Mouse (Mus musculus): ENCODE measurements around the gene Fam76b. TPM values are rescaled to one million over a fixed set of nuclear protein-coding genes. Genes with fewer than 3 reads are reported as not detected.

Gene Fam76b
- polyA plus RNA-seq, 2 experiments, result 8.5 to 11.7 TPM

GRCm38 (mm10) chr9:13835256-13835655 lies 7.7 kb downstream of the Fam76b start:
- no peak for DNase-seq (ENCODE audit: low read depth in 3 of 3, low spot score in 3 of 3)
- WGBS (ENCODE audit: insufficient replicate concordance), result 71% methylated on average over 3 of the region's 3 CpGs
- no peak overlapping the region for H3K27ac ChIP-seq
- H3K4me2 ChIP-seq (ENCODE audit: low read depth), result no peak overlapping the region
- H3K36me3 ChIP-seq (replicated peaks; ENCODE audit: control insufficient read depth, insufficient read depth, low read depth), result peaks cover 80% of the 10 kb centered on the region
- H3K4me3 ChIP-seq (ENCODE audit: insufficient read depth in 1 of 2, low read depth in 2 of 2, low read length in 2 of 2), result no peak overlapping the region
- H3K27me3 ChIP-seq (ENCODE audit: control insufficient read depth, insufficient read depth, low read length), result no peaks in the 10 kb centered on the region
- H3K9me3 ChIP-seq (ENCODE audit: control insufficient read depth, low read length), result no peaks in the 10 kb centered on the region
- TF ChIP-seq EP300 (IDR thresholded peaks at IDR 0.05; ENCODE audit: low read depth), result no peak
- TF ChIP-seq CTCF (IDR thresholded peaks at IDR 0.05; ENCODE audit: low read depth), result no peak
- no peak overlapping the region for H3K9ac ChIP-seq (replicated peaks)
- H3K4me1 ChIP-seq (replicated peaks; ENCODE audit: control insufficient read depth in 2 of 2, insufficient read depth in 2 of 2, low read length in 1 of 2), result no peaks in the 10 kb centered on the region
- ATAC-seq (ENCODE audit: insufficient read depth), result no peak

DNA sequence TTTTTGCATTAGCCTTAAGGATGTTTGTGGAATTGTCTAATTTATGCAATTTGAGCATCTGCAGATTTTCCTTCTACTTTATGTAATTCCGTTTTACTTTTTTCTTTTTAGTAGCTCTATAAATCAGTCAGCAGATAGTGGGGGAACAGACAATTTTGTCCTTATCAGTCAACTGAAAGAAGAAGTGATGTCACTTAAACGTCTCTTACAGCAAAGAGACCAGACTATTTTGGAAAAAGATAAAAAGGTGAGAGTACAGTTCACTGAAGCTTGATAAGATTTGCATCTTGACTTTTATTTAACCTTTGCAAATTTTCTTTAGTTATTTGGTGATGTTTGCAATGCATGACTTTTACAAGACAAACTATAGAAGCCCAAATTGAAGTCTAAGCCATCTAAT lies 9.2 kb downstream of the Fam76b start:
- no peak overlapping the region for H3K27ac ChIP-seq
- no peak overlapping the region for H3K4me2 ChIP-seq (ENCODE audit: low read depth)
- ATAC-seq (ENCODE audit: insufficient read depth), result no peak
- no peak overlapping the region for H3K4me3 ChIP-seq (ENCODE audit: insufficient read depth in 1 of 2, low read depth in 2 of 2, low read length in 2 of 2)
- TF ChIP-seq CTCF (IDR thresholded peaks at IDR 0.05; ENCODE audit: low read depth), result no peak
- no peak for TF ChIP-seq EP300 (IDR thresholded peaks at IDR 0.05; ENCODE audit: low read depth)
- no peaks in the 10 kb centered on the region for H3K9me3 ChIP-seq (ENCODE audit: control insufficient read depth, low read length)
- H3K36me3 ChIP-seq (replicated peaks; ENCODE audit: control insufficient read depth, insufficient read depth, low read depth), result peaks cover 79% of the 10 kb centered on the region
- DNase-seq (ENCODE audit: low read depth in 3 of 3, low spot score in 3 of 3), result no peak
- no peaks in the 10 kb centered on the region for H3K27me3 ChIP-seq (ENCODE audit: control insufficient read depth, insufficient read depth, low read length)
- H3K9ac ChIP-seq (replicated peaks), result no peak overlapping the region
- no peaks in the 10 kb centered on the region for H3K4me1 ChIP-seq (replicated peaks; ENCODE audit: control insufficient read depth in 2 of 2, insufficient read depth in 2 of 2, low read length in 1 of 2)
- 33% methylated on average over 2 of the region's 2 CpGs for WGBS (ENCODE audit: insufficient replicate concordance)

DNA sequence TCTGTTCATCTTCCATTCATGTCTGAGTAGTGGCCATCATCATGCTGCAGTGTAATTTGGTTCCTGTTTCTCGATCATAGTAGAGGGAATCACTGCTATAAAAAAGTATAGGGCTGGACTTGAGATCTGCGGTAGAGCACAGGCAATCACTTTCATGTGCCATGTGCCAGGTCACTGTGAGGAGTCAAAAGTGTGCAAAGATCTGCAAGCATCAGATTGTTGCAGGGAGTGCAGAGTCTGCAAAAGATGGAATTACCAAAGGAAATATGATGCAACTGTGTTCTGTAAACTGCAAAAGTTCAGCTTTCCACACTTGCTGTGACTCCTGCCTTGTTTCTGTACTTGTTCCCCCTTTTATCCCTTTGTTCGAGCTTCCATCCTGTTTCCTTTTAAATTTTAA lies 20.1 kb downstream of the Fam76b start:
- no peaks in the 10 kb centered on the region for H3K9me3 ChIP-seq (ENCODE audit: control insufficient read depth, low read length)
- no peak overlapping the region for H3K4me3 ChIP-seq (ENCODE audit: insufficient read depth in 1 of 2, low read depth in 2 of 2, low read length in 2 of 2)
- no peaks in the 10 kb centered on the region for H3K4me1 ChIP-seq (replicated peaks; ENCODE audit: control insufficient read depth in 2 of 2, insufficient read depth in 2 of 2, low read length in 1 of 2)
- no peak overlapping the region for H3K9ac ChIP-seq (replicated peaks)
- H3K4me2 ChIP-seq (ENCODE audit: low read depth), result no peak overlapping the region
- H3K27me3 ChIP-seq (ENCODE audit: control insufficient read depth, insufficient read depth, low read length), result no peaks in the 10 kb centered on the region
- DNase-seq (ENCODE audit: low read depth in 3 of 3, low spot score in 3 of 3) (no peak), ATAC-seq (ENCODE audit: insufficient read depth) (no peak)
- H3K36me3 ChIP-seq (replicated peaks; ENCODE audit: control insufficient read depth, insufficient read depth, low read depth), result peaks cover 10% of the 10 kb centered on the region
- WGBS (ENCODE audit: insufficient replicate concordance), result 64% methylated on average over 3 of the region's 3 CpGs
- H3K27ac ChIP-seq, result no peak overlapping the region
- TF ChIP-seq EP300 (IDR thresholded peaks at IDR 0.05; ENCODE audit: low read depth) (no peak), CTCF (IDR thresholded peaks at IDR 0.05; ENCODE audit: low read depth) (no peak)

DNA sequence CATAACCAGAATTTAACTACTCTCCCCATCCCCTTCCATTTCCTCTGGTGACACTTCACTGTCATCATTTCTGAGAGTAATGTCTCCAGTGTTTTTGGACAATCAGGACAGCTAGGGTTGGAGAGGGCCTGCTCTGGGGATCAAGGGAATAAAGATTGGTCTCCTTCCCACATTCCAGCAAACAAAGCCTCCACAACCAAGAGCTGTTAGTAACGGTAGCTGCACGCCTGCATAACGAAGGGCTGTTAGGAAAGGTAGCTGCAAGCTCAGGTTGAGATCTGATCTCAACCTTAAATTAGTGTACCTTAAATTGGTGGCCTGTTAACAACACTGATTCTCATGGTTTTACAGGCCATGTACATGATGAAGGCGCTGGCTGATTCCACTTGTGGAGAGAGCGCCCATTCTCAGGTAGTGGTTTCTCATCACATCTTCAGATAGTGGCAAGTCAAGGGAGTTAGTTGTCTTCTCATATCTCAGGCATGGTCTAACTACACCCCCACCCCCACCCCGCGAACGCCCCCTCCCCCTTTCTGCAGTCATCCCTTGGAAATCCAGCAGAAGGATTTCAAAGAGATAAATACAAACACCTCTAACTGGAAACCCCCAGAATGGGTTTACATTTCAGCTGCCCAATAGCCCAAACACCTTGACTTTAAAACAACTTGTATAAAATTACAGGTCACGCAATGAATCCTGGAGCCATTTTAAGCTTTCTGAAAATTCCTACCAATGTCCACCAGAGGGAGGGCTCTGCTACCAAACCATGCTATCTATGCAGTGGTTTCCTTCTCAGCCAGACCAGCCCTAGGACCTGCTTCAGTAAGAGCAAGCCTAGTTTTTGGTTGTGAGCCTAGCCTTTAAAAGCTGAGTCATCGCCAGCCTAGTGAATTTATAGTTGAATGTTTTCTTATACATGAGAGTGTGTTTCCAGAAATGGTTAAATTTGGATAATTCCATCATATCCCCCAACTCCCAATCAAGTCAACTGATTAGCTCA lies 21.3 kb downstream of the Fam76b start:
- no peak overlapping the region for H3K9ac ChIP-seq (replicated peaks)
- H3K36me3 ChIP-seq (replicated peaks; ENCODE audit: control insufficient read depth, insufficient read depth, low read depth), result peaks cover 5% of the 10 kb centered on the region
- no peak overlapping the region for H3K4me3 ChIP-seq (ENCODE audit: insufficient read depth in 1 of 2, low read depth in 2 of 2, low read length in 2 of 2)
- no peak for ATAC-seq (ENCODE audit: insufficient read depth)
- H3K27ac ChIP-seq, result no peak overlapping the region
- no peaks in the 10 kb centered on the region for H3K27me3 ChIP-seq (ENCODE audit: control insufficient read depth, insufficient read depth, low read length)
- no peaks in the 10 kb centered on the region for H3K9me3 ChIP-seq (ENCODE audit: control insufficient read depth, low read length)
- no peak for TF ChIP-seq EP300 (IDR thresholded peaks at IDR 0.05; ENCODE audit: low read depth)
- peak; percentile 51 for TF ChIP-seq CTCF (IDR thresholded peaks at IDR 0.05; ENCODE audit: low read depth)
- DNase-seq (ENCODE audit: low read depth in 3 of 3, low spot score in 3 of 3), result no peak
- 72% methylated on average over 10 of the region's 10 CpGs for WGBS (ENCODE audit: insufficient replicate concordance)
- H3K4me1 ChIP-seq (replicated peaks; ENCODE audit: control insufficient read depth in 2 of 2, insufficient read depth in 2 of 2, low read length in 1 of 2), result no peaks in the 10 kb centered on the region
- H3K4me2 ChIP-seq (ENCODE audit: low read depth), result no peak overlapping the region

DNA sequence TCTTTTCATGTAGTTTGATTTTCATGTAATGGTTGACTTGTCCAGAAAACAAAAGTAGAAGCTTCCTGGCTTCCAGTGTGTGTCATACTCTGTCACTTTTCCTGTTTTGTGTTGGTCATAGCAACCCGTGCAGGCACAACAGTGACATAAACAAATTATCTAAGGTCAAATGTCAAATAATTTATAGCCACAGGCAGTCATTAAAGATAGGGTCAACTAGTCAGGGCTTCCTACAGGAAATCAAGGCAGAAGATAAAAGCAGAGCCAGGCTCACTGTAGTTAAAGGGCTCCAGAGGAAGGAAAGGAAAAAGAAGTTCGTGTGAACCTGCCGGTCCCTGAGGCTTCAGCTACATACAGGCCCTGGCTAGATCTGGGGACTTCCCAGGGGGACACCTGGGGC lies 26.4 kb downstream of the Fam76b start:
- no peaks in the 10 kb centered on the region for H3K27me3 ChIP-seq (ENCODE audit: control insufficient read depth, insufficient read depth, low read length)
- 35% methylated on average over 3 of the region's 3 CpGs for WGBS (ENCODE audit: insufficient replicate concordance)
- H3K4me2 ChIP-seq (ENCODE audit: low read depth), result no peak overlapping the region
- TF ChIP-seq CTCF (IDR thresholded peaks at IDR 0.05; ENCODE audit: low read depth), result no peak
- TF ChIP-seq EP300 (IDR thresholded peaks at IDR 0.05; ENCODE audit: low read depth), result no peak
- no peak overlapping the region for H3K4me3 ChIP-seq (ENCODE audit: insufficient read depth in 1 of 2, low read depth in 2 of 2, low read length in 2 of 2)
- no peaks in the 10 kb centered on the region for H3K4me1 ChIP-seq (replicated peaks; ENCODE audit: control insufficient read depth in 2 of 2, insufficient read depth in 2 of 2, low read length in 1 of 2)
- no peak for DNase-seq (ENCODE audit: low read depth in 3 of 3, low spot score in 3 of 3)
- H3K9me3 ChIP-seq (ENCODE audit: control insufficient read depth, low read length), result no peaks in the 10 kb centered on the region
- no peak for ATAC-seq (ENCODE audit: insufficient read depth)
- no peaks in the 10 kb centered on the region for H3K36me3 ChIP-seq (replicated peaks; ENCODE audit: control insufficient read depth, insufficient read depth, low read depth)
- H3K9ac ChIP-seq (replicated peaks), result no peak overlapping the region
- H3K27ac ChIP-seq, result no peak overlapping the region

Data from liver, embryonic 14.5 days (tissue).